Mouse (Mus musculus) testis, postnatal 10 days (tissue): Measurements from ENCODE around the gene Ttc30b.
"Not testable (repeated sequence)": the region's sequence is repeated elsewhere in the genome, so short reads cannot be mapped to it uniquely, and the experiment has no call there.

Source experiments
- DNase-seq: peaks from one replicate; pipeline ENCODE4 v3.0.0; 2021; ENCODE audit warnings: low spot score

Gene Ttc30b

DNA sequence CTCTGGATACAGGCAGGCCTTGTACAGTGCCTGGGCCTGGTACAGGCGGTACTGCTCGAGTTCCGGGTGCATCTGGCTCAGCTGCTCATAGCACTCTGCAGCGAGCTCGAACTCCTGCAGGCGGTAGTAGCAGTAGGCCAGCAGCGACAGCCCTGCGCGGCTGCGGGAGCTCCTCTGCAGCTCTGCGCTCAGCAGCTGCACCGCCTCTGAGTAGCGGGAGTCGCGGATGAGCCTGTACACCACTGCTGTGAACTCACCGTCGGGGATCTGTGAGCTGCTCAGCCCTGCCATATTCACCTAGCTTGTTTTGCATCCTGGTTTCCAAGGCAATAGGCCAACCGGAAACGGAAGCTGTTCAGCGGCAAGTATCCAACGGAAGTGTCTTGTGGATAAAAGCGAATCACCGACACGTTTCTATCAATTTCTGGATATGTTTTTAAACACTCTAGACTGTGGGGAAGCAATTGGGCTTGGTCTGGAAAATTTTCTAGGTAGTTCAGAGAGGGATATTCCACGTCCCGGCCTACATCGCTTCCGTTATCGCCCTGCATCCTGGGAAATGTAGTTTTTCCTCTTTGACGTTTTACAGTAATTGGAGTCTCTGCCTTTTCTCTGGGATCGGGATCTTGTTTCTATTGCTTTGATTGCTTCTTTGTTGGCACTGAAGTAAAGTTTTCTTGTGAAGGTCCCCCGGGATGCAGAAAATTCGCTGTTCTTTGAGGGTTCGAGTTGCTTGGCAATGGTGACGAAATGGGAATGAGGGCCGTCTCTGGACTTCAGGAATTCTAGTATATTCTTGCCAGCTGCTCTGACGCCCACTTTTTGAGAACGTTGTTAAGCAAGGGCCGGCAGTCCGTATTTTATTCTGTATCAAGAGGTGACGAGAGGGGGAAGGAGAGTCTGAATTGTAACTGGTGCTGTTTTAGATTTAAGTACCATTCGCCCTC lies at the start of gene Ttc30b:
TSS of gene Ttc30b (minus strand) at position 469 of the 947 bp plus-strand sequence.
- peak; percentile 81 for DNase-seq

DNA sequence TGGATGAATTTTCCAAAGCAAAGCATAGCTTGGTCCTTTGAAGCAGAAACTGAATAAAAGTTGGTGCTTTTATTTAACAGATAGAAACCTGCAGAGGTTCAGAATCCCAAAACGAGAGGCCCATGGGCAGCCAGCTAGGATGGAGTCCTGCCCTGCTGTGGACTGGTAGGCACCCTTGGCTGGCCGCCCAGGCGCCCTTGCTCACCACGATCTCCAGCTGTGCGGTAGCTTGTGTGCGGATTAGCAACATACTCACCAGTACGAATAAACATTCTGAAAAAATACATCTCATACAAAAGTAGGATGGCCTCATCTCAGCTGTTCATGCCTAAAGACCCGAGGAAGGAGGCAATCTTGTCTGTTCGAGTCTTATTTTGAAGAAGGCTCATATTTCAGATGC lies 49.4 kb upstream of the Ttc30b start:
- DNase-seq: no peak

DNA sequence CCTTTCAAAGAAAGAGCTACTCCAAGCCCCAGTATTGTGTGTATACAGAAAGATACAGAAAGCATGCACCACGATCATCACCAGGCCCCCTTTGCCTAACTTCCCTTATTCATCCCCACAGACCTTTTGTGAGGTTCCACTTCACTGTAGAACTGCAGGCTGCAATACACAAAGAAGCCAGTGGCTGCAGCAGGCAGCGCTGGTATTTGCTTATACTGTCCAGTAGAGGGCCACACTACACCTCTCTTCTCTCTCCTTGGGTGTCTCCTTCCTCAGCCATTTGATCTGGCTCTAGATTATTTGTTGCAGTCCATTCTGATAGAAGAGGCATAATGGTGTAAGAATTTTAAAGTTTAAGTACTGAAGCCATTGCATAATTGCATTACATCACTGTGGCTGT lies 46.7 kb upstream of the Ttc30b start:
- peak; percentile 52 for DNase-seq

DNA sequence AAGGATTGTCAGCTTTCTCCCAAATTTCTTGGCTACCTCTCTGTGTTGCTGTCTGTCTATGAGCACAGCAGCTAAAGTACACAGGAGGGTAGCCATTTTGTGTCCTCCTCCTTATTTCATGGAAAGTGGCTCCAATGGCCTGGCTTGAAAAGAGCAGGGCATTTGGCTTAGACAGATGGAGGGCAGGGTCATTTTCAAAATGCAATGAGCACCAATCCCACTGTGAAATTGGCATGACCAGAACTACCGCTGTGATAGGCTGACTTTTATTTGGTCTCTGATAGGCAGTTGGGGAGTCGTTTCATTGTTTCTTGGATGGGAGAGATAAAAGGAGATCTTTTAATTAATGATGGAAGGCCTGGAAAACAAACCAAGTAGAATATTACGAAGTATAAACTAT lies 45.5 kb upstream of the Ttc30b start:
- no peak for DNase-seq

DNA sequence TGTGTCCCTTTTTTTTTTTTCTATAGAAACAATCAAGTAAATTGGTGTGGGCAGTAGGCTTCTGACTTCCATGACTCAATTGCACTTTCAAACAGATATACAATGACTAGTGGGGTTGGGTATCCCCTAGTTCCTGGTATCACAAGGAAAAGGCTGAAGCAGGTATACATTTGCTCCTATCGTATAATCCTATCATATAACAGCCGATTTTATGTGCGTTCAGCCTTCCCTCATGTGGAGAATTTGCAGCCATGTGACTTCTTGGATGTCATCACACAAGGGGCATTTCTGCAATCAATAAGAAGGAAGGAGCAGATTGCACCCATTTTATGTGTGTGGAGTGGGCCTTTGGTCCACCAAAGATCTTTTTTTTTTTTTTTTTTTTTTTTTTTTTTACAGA lies 44.7 kb upstream of the Ttc30b start:
- DNase-seq: no peak

DNA sequence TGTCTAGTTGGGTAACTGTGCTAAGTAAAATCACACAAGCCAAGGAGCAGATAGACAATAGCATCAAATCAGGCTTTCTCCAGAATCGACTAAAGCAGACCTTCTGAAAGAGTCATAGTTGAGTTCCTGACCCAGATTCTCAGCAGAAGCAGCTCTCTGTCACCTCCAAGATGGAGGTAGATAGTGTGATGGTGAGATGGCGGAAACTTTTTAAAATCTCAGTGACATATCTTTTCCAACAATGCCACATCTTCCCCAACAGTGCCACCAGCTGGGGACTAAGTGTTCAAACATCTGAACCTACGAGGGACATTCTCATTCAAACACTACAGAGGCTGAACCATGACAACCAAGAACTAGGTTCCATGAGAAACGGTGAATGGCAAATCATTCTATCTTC lies 44.2 kb upstream of the Ttc30b start:
- DNase-seq: no peak

DNA sequence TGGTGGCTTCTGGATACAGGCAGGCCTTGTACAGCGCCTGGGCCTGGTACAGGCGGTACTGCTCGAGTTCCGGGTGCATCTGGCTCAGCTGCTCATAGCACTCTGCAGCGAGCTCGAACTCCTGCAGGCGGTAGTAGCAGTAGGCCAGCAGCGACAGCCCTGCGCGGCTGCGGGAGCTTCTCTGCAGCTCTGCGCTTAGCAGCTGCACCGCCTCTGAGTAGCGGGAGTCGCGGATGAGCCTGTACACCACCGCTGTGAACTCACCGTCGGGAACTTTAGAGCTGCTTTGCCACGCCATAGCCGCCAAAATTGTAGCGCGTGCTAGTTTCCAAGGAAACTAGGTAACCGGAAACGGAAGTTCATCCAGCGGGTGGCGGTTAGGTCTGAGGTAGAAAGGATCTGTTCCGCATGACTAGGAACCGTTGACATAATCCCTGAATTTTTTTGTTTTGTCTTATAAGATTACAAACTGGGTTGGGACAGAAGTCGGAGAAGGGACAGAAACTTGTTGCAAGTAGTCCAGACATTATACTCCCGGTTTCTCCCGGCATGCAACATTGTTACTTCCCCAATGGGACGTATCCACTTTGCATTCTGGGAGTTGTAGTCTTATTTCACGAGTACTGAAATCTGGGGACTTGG lies 43.2 kb upstream of the Ttc30b start, which contains the start of gene Ttc30a1:
TSS of gene Ttc30a1 (minus strand) at position 528 of the 642 bp plus-strand sequence.
- peak; percentile 78 for DNase-seq

DNA sequence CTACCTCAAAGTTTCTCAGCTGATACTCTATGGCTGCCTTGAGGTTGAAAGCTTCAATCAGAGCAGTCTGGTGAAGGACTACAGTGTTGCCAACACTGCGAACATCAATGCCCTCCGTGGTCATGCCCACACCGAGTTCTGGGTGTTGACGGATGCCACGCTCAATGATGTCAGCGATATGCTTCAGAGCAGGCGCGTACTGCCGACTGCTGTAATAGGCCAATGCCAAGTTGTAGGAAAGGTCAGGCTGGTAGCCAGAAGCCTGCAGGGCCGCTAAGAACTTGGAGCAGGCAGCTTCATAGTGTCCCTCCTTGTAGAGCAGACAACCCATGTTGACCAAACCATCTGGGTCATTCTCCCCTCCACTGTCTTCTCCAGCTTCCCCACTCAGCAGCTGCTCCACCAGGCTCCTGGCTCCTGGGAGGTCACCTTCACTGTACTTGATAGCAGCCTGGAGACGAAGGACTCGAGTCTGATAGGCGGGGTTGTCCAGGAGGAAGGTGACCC lies 42.6 kb upstream of the Ttc30b start:
- DNase-seq: not testable (repeated sequence)

DNA sequence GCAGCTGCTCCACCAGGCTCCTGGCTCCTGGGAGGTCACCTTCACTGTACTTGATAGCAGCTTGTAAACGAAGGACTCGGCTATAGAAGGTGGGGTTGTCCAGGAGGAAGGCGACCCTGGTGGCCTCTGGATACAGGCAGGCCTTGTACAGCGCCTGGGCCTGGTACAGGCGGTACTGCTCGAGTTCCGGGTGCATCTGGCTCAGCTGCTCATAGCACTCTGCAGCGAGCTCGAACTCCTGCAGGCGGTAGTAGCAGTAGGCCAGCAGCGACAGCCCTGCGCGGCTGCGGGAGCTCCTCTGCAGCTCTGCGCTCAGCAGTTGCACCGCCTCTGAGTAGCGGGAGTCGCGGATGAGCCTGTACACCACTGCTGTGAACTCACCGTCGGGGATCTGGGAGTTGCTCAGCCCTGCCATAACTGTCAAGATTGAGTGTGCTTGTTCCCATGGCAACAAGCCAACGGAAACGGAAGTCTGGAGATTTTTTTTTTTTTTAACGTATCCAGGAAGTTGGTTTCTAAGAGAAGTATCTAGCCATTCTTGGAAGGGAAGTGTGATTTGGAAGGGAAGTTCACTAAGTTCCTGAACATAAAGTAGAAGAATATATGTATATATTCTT lies 39.5 kb upstream of the Ttc30b start, which contains the start of gene Ttc30a2:
TSS of gene Ttc30a2 (minus strand) at position 419 of the 617 bp plus-strand sequence.
- DNase-seq: peak; percentile 51

DNA sequence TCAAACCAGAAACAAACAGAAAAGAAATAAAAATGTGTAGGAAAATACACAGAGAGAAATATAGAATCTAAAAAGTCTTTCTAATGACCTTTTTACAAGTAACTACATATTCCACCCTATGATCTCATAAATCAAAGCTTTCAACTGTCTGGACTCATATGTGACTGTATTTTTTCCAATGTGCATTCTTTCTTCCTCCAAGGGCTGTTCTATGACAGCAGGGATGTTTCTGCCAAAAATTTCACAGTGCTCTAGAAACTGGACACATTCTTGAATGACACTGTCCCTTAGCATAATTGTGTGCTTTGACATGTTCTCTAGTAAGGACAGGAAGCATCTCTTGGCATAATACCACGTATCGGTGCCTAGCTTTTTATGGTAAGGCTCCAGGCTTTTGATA lies 37.7 kb upstream of the Ttc30b start:
- DNase-seq: not testable (repeated sequence)

DNA sequence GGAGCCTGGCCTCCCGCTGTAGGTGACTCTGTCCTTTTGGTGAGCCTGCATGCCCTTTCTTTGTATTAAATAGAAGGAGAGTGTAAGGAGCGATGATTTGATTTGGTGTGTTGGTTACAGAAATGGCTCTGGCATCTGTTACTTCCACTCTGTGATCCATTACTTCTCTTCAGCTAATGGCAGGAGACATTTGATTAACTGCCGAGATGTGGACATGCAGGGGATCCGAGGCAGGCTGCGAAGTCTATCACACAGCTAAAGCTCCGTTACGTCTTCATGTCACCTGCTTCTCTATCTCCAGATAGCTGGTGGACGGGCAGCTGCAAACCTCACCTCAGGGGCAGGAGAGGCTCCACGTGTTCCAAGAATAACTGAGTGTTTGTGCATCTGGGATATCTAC lies 35.7 kb upstream of the Ttc30b start:
- DNase-seq: no peak

DNA sequence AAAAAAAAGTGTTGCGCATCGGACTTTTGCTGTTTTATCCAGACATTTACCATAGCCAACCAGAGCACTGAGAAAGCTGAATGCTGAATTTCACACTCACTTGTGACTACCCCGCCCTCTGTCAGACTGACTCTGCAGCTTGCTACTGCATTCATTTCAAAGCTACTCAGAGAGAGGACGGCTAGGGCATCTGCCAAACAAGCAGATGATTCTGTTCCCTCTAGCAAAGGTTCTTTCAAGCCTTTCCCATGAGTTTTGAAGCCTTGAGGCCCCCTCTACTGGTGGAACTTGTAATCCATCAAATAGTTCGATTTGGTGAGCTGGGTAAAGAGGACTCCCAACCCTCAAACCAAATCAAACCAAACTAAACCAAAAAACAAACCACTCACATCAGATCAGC lies 26.6 kb upstream of the Ttc30b start:
- peak; percentile 54 for DNase-seq

DNA sequence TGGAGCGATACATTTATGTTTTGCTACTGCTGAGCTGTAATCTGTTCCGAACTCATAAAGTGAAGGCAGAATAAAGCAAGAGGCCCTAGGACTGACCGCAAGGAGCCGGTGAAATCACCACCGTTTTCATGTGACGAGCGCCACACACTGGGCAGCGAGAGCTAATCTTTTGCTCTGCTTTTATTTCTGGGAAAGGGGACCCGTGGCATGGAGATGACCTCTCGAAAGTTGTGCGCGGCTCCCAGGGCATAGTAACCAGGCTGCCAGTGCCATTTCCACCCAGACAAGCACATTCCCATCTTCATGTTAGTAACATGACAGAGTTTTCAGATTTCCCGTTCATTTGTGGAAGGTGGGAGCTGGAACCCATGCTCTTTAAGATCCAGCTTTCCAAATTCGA lies 26.1 kb upstream of the Ttc30b start:
- peak; percentile 82 for DNase-seq

DNA sequence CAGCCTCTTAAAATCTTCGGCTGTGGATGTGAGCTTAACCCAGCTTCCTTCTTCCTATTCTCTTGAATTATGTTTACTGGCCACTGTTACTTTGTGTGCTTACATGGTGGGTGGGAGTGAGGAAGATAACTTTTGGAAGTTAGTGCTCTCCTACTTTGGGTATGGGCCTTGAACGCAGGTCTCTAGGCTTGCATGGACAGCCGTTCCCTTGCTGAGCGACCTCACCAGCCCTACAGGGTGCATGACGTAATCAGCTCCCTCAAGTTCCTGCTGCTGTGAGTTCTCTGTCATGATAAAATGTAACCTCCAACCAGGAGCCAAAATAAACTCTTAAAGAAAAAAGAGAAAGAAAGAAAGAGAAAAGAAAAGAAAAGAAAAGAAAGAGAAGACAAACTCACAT lies 25.7 kb upstream of the Ttc30b start:
- DNase-seq: no peak

DNA sequence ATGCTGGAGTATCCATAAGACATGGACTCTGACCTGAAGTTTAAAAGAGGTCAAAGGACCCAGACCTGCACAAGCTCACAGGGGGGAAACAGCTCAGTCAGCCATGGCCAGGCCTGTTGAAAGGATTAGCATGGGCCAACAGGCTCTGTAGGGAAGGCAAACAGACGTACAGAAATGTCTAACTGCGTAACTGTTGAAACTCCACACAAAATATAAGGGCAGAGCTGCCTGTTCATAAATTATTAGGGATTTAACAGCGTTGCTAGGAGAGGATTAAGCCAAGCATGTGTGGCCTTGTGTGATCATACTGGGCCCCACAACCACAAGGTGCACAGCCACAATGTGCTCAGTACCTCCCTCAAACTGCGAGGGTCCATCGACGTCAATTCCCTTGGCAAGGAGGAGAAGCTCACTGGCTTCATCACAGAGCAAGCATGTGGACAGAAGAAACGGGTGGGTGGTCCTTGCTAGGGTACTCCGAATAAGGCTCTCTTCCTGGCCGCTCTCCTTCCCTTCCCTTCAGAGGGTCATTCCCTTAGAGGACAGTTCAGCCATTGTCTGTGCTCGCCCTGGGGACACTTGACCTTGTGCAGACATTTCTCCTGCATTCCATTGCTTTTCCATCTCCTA lies 24.9 kb upstream of the Ttc30b start:
- DNase-seq: no peak

DNA sequence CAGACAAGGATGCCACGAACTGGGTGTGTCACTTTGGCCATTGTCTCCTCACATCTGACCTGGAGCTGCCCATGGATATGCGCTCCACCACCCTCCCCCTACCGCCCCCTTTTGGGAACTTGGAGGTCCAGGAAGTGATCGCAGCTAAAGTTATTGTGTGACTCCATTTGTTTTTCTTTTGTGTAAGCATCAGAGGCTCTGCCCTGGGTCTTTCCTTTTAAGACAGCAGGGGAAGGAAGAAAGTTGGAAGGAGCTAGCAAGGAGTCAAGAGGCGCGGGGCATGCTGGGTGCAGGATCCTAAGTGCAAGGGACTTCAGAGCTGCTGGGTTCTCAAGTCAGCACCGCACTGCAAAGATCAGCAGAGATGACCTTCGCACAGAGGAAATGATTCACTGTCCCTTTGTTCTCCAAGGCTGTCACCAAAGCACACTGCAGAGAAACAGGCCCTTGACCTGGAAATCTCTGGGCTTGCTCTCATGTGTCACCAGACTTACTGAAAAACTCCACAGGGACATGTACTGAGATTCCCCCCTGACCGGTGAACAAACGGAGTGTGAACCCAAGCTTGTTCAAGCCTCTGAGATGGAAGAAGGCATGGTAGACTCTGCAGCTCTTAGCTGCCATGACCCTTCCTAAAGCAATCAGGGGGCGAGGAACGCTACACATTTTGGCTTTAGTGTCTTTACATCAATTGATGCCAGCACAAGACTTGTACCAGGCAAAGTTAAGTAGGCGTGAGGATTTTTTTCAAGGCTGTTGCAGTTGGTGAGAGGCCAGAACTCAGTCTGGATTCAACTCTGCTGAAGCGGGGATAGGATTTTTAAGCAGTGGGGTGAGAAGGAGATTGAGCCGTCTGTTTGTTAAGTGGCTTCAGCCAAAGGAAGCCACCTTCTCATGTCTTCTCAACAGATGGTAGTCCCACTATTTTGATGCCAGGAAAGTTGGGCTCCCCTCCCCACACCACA lies 22.3 kb upstream of the Ttc30b start:
- DNase-seq: no peak

DNA sequence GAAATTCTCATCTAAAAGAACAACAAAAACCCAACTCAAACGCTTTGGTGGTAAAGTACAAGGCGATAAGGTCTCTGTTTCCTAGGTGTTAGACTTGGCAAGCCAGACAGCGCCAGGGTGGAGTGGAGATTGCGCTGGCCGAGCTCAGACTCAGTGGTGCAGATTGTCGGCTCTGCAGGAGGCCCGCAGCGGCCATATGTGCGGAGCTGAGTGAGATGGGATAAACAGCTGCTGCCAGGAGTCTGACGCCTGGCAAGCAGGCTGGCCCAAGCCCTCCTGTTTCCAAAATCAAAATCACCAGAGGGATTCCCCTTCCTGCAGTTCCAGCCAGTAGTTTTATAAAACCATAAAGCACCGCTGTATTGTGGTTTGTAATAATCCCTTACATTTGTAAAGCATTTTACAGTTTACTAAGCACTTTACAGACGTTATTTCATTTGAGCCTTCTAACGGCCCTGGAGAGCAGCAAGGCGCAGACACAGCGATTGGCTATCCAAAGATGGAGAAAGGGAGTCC lies 21.5 kb upstream of the Ttc30b start:
- DNase-seq: no peak

DNA sequence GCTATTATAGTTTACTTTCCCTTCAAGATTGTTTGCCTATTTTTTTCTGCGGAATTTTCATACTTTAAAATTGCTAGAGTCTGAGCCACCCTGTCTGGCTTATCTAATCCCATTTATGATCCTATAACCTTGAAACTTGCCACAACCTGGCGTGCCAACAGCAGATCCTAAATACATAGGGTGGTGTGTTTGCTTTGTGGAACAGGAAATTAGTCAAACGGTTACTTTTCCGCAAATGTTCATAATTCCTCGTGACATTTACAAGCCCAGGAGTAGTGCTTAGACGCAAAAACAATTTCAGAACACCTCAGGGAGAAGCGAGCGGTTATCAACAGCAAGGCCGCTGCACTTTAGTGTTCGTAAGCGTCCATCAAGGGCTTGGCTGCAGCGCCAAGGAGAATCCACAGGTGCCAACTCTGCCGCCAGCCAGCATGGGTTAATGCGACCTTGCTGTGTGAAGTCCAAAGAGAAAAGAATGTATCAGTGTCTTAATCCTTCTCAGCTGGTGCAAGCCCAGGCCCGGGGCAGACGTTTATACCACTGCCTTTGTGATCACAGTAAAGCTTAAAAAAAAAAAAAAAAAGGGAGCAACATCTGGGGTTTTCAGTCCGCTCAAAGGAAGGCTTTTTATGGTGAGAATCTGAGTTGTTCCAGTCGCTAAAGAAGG lies 20.9 kb upstream of the Ttc30b start:
- DNase-seq: peak; percentile 49

DNA sequence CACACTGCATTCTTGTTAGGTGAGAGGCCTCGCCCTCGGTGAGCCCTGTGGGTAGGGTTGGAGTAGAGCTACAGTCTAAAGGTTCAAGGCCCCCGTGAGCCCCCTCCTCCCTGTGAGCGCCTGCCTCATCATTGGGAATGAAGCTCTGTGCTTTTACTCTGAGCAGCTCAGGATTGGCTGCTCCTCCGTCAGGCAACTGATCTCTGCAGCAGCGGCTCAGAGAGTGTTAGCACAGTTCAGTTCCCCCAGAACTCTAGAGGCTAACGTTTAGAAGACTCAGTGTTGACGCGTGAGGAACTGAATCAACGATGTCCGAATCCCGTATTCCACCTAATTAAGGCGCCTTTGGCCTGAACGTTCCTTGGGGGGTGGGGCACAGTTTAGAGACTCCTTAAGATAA lies 17.3 kb upstream of the Ttc30b start:
- no peak for DNase-seq

DNA sequence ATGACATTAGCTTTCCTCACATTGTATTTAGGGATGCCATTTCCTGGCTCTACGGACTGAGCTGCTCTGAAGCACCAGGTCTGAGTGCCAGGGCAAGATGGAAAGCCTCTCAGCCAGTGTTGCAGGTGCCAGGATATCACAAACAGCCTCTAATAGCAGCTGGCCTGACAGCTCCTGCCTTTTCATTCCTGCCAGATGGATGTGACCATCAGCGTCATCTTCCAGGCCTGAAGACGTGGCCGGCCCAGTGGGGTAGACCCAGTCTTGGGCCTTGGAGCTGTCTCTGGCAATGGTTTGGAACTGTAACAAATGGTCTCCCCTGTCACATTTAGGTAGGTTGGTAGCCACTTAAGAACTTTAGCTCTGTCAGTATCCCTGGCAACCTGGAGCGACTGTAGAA lies 14.9 kb upstream of the Ttc30b start:
- DNase-seq: no peak
